Comparison of ENCODE assay signal across 11 mouse cellular contexts in genomic region chr5:23034944-23035726, GRCm38 (mm10).
DNase-seq lines count a peak whose midpoint lies in the region; ATAC-seq and TF ChIP-seq lines count a peak whose summit lies in the region.
"Had no signal": no experiment of that assay in that cellular context is flagged by ENCODE, and none has a peak within 500 bp of the region (broad histone marks: within the 10 kb centered on the region; RNA-seq: fewer than 3 reads in every experiment).

No protein-coding gene starts in this region.

- H3K36me3 ChIP-seq in kidney, adult 2 months (ENCODE audit: control insufficient read depth, insufficient read depth, low read length), result no peaks in the 10 kb centered on the region
- no peaks in the 10 kb centered on the region for H3K36me3 ChIP-seq in liver, embryonic 12.5 days
- H3K36me3 ChIP-seq in heart, embryonic 10.5 days, result no peaks in the 10 kb centered on the region
- H3K36me3 ChIP-seq: heart, embryonic 15.5 days had no signal

- peak; percentile 15 for DNase-seq in kidney, adult 2 months
- no peak for DNase-seq in kidney, adult 11 months
- peak; percentile 49 to 80 for DNase-seq in cerebellum, adult 2 months
- DNase-seq in layer of hippocampus, adult 11-12 months (ENCODE audit: low spot score), result peak; percentile 18
- DNase-seq in retina, postnatal 7 days (ENCODE audit: low read depth, low spot score), result peak; percentile 4
- no peak for DNase-seq in lung, postnatal 10 days
- no peak for DNase-seq in heart, embryonic 10.5 days (ENCODE audit: low spot score)
- DNase-seq: lung, adult 2 months had no signal

- no peak overlapping the region for H3K27ac ChIP-seq in kidney, adult 2 months (ENCODE audit: insufficient read depth, low read depth, low read length)
- H3K27ac ChIP-seq in cerebellum, adult 2 months (ENCODE audit: insufficient read depth, low read length), result no peak overlapping the region
- no peak overlapping the region for H3K27ac ChIP-seq in liver, embryonic 12.5 days
- no peak overlapping the region for H3K27ac ChIP-seq in heart, embryonic 10.5 days
- H3K27ac ChIP-seq: heart, embryonic 15.5 days had no signal

- ATAC-seq in liver, embryonic 12.5 days, result no peak

- no peak overlapping the region for H3K4me3 ChIP-seq in kidney, adult 2 months (ENCODE audit: insufficient read depth, low read depth, low read length)
- H3K4me3 ChIP-seq in cerebellum, adult 2 months (replicated peaks; ENCODE audit: insufficient read depth, low read depth, low read length), result no peak overlapping the region
- H3K4me3 ChIP-seq in liver, embryonic 12.5 days, result no peak overlapping the region
- no peak overlapping the region for H3K4me3 ChIP-seq in heart, embryonic 10.5 days
- H3K4me3 ChIP-seq: erythroblast, embryonic 14.5 days; heart, embryonic 15.5 days had no signal

- no peak for TF ChIP-seq CTCF in kidney, adult 2 months (conservative IDR thresholded peaks at IDR 0.05; ENCODE audit: insufficient read depth, insufficient read length, low read depth, low read length)
- no peak for TF ChIP-seq CTCF in cerebellum, adult 2 months (IDR thresholded peaks at IDR 0.05; ENCODE audit: borderline replicate concordance, insufficient read depth, low read depth, low read length)

- H3K27me3 ChIP-seq in kidney, adult 2 months (replicated peaks; ENCODE audit: control insufficient read depth, insufficient read depth, low read length), result no peaks in the 10 kb centered on the region
- no peaks in the 10 kb centered on the region for H3K27me3 ChIP-seq in cerebellum, adult 2 months (ENCODE audit: control insufficient read depth, insufficient read depth, low read length)
- no peaks in the 10 kb centered on the region for H3K27me3 ChIP-seq in liver, embryonic 12.5 days (replicated peaks)
- H3K27me3 ChIP-seq in heart, embryonic 10.5 days (ENCODE audit: insufficient read depth, poor library complexity, severe bottlenecking), result no peaks in the 10 kb centered on the region
- H3K27me3 ChIP-seq: heart, embryonic 15.5 days had no signal

- TF ChIP-seq POLR2A in kidney, adult 2 months (IDR thresholded peaks at IDR 0.05; ENCODE audit: low read depth, low read length), result no peak
- TF ChIP-seq POLR2A in cerebellum, adult 2 months (IDR thresholded peaks at IDR 0.05; ENCODE audit: borderline replicate concordance, insufficient read depth, low read length), result no peak

- no peak overlapping the region for H3K4me2 ChIP-seq in liver, embryonic 12.5 days
- H3K4me2 ChIP-seq: heart, embryonic 15.5 days had no signal

- no peaks in the 10 kb centered on the region for H3K9me3 ChIP-seq in liver, embryonic 12.5 days (replicated peaks)
- H3K9me3 ChIP-seq in heart, embryonic 10.5 days, result no peaks in the 10 kb centered on the region
- H3K9me3 ChIP-seq: heart, embryonic 15.5 days had no signal

- H3K9ac ChIP-seq in liver, embryonic 12.5 days, result no peak overlapping the region
- H3K9ac ChIP-seq: heart, embryonic 15.5 days had no signal

- H3K4me1 ChIP-seq in kidney, adult 2 months (ENCODE audit: control insufficient read depth, insufficient read depth, low read length), result no peaks in the 10 kb centered on the region
- H3K4me1 ChIP-seq in cerebellum, adult 2 months (ENCODE audit: control insufficient read depth, insufficient read depth, low read length), result peaks cover 4% of the 10 kb centered on the region; the same call in 1 of the 2 replicates
- no peaks in the 10 kb centered on the region for H3K4me1 ChIP-seq in liver, embryonic 12.5 days
- H3K4me1 ChIP-seq in heart, embryonic 10.5 days, result no peaks in the 10 kb centered on the region
- H3K4me1 ChIP-seq: heart, embryonic 15.5 days had no signal

- WGBS in kidney, adult 2 months, result 70% methylated on average over 6 of the region's 6 CpGs
- WGBS in cerebellum, adult 2 months, result 50% methylated on average over 6 of the region's 6 CpGs
- WGBS in liver, embryonic 12.5 days (ENCODE audit: insufficient replicate concordance), result 67% methylated on average over 6 of the region's 6 CpGs
- 68% methylated on average over 6 of the region's 6 CpGs for WGBS in heart, embryonic 10.5 days

Comparison
In these comparisons a context has a peak if more than half of its experiments do, and no peak if none do; other contexts are left out.
1. DNase-seq: peak in kidney, adult 2 months (single experiment), cerebellum, adult 2 months (2 of 2), layer of hippocampus, adult 11-12 months (single experiment) and retina, postnatal 7 days (single experiment); none in kidney, adult 11 months (single experiment), lung, postnatal 10 days (single experiment) and heart, embryonic 10.5 days (single experiment).